Mouse (Mus musculus) heart, postnatal 0 days (tissue): Measurements from ENCODE around the gene Gm281. TPM values are rescaled to one million over a fixed set of nuclear protein-coding genes. Genes with fewer than 3 reads are reported as not detected.

Source experiments
- ATAC-seq: fragments of 200-750 bp; cut with Nextera tagmentation; 2 replicates; pipeline ENCODE4 v1.8.0; 2017; ENCODE audit warnings: low read depth, moderate number of reproducible peaks, moderate library complexity; ENCODE audit not compliant: insufficient read depth
- DNase-seq: peaks from one replicate; pipeline ENCODE4 v3.0.0-alpha.2; 2016; ENCODE audit warnings: low spot score
- H3K27ac ChIP-seq: fragments of 300-500 bp; sonication (generic); 2 replicates; pipeline ENCODE4 v1.5.1; 2014; ENCODE audit warnings: low read depth, mild to moderate bottlenecking
- H3K27me3 ChIP-seq: fragments of 300-500 bp; sonication (generic); 2 replicates; pipeline ENCODE4 v1.6.1; 2014; ENCODE audit warnings: low read length, mixed read lengths; ENCODE audit not compliant: control insufficient read depth, insufficient read depth
- H3K36me3 ChIP-seq: fragments of 300-500 bp; sonication (generic); replicated peaks from 2 replicates; pipeline ENCODE4 v1.6.1; 2014; ENCODE audit warnings: low read length, mixed read lengths; ENCODE audit not compliant: control insufficient read depth, insufficient read depth
- H3K4me1 ChIP-seq: fragments of 300-500 bp; sonication (generic); 2 replicates; pipeline ENCODE4 v1.6.1; 2014; ENCODE audit warnings: antibody characterized with exemption; ENCODE audit not compliant: control insufficient read depth, insufficient read depth
- H3K4me2 ChIP-seq: fragments of 300-500 bp; sonication (generic); 2 replicates; pipeline ENCODE4 v1.6.1; 2014; ENCODE audit warnings: low read depth, mild to moderate bottlenecking, low read length, moderate library complexity
- H3K4me3 ChIP-seq: fragments of 300-500 bp; sonication (generic); 2 replicates; pipeline ENCODE4 v1.5.1; 2014; ENCODE audit warnings: low read depth, low read length
- H3K9ac ChIP-seq: fragments of 300-500 bp; sonication (generic); replicated peaks from 2 replicates; pipeline ENCODE4 v1.6.1; 2014; ENCODE audit warnings: low read depth, low read length, mixed read lengths
- H3K9me3 ChIP-seq: fragments of 300-500 bp; sonication (generic); replicated peaks from 2 replicates; pipeline ENCODE4 v1.6.1; 2016; ENCODE audit warnings: low read length; ENCODE audit not compliant: control insufficient read depth
- CTCF ChIP-seq: IDR thresholded peaks from 2 replicates; pipeline ENCODE4 v1.5.1; 2016; ENCODE audit warnings: antibody characterized with exemption, control low read depth, low read depth
- EP300 ChIP-seq: IDR thresholded peaks from 2 replicates; pipeline ENCODE4 v1.6.1; 2016; ENCODE audit warnings: antibody characterized with exemption, low read depth
- WGBS: fragments of 180-500 bp; shearing (Covaris S2); extraction: QIAGEN DNeasy Blood & Tissue Kit; methylation state at CpG from one replicate; pipeline ENCODE4 v1.1.7; 2014; 5-methylcytosine and 5-hydroxymethylcytosine counted together
- polyA plus RNA-seq: library from polyadenylated mRNA; unstranded; fragments of >200 nt; fragmentation: Nextera tagmentation; extraction: Ambion mirVana; gene quantifications from 2 replicates; pipeline ENCODE4 v1.2.1, GENCODE M21; 2015
- total RNA-seq: library from RNA; depleted of rRNA; stranded (reverse); fragments of >200 nt; gene quantifications from 2 replicates; pipeline ENCODE4 v1.2.3, GENCODE M21; 2014; ENCODE audit warnings: low replicate concordance

Gm281 gene
- total and polyA plus RNA-seq, 2 experiments from 2014 or later, result not detected

DNA sequence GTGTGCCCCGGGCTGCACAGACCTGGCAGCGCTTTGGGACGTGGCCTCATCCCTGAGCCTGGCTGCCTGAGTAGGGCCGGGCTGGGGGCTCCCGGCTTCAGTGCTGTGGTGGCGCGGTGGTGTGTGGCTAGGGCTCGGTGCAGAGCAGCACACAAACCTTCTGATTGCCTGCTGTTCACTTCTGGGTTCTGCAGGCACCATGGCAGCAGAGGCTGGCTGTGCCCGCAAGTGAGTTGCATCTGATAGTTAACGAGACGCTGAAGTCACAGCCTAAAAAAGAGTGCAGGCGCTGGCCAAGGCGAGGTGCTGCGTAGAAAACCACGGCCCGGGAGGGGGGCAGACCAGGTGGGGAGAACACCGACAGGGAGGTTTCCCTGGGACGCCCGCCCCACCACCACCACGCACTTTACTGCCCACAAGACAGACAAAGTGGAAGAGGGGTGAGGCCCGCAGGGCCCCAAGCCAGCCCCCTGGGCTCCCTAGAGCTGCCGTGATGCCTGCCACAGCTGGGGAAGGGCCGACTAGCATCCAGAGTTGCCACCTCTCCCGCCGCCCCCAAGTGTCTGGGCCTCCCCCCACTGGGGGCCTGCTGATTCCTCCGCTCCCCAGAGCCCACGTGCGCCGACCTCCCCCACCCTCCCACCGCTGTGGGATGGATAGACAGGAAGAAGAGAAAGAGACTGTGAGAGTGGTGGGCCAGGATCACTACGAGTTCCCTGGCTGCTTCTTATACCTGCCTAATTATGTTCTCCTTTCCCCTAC, 19.2 kb upstream of the Gm281 start:
- WGBS, result 20% methylated on average over 27 of the region's 31 CpGs
- H3K36me3 ChIP-seq, result no peaks in the 10 kb centered on the region
- H3K27ac ChIP-seq, result no peak overlapping the region
- peak; percentile 55 for ATAC-seq
- H3K4me3 ChIP-seq, result peak overlapping the region; percentile 55
- H3K4me1 ChIP-seq, result no peaks in the 10 kb centered on the region
- no peaks in the 10 kb centered on the region for H3K27me3 ChIP-seq
- peaks cover 6% of the 10 kb centered on the region; the same call in 1 of the 2 replicates for H3K9me3 ChIP-seq
- H3K9ac ChIP-seq, result peak overlapping the region; percentile 51
- TF ChIP-seq CTCF, result no peak
- TF ChIP-seq EP300, result no peak
- peak overlapping the region; percentile 90 for H3K4me2 ChIP-seq
- no peak for DNase-seq

GRCm38 (mm10) chr14:13917630-13918029, 3.4 kb upstream of the Gm281 start:
- H3K4me1 ChIP-seq, result no peaks in the 10 kb centered on the region
- TF ChIP-seq CTCF (peak; percentile 88), EP300 (no peak)
- no peak for ATAC-seq
- H3K4me3 ChIP-seq, result no peak overlapping the region
- H3K4me2 ChIP-seq, result no peak overlapping the region
- no peaks in the 10 kb centered on the region for H3K27me3 ChIP-seq
- H3K27ac ChIP-seq, result no peak overlapping the region
- DNase-seq, result peak; percentile 68
- H3K9ac ChIP-seq, result no peak overlapping the region
- H3K36me3 ChIP-seq, result no peaks in the 10 kb centered on the region
- no peaks in the 10 kb centered on the region for H3K9me3 ChIP-seq
- WGBS, result 41% methylated on average over 3 of the region's 3 CpGs

- H3K9me3 ChIP-seq, result no peaks in the 10 kb centered on the region
- H3K27ac ChIP-seq, result no peak overlapping the region
- H3K36me3 ChIP-seq, result no peaks in the 10 kb centered on the region
- TF ChIP-seq CTCF (no peak), EP300 (no peak)
- no peaks in the 10 kb centered on the region for H3K27me3 ChIP-seq
- no peak overlapping the region for H3K9ac ChIP-seq
- no peak for ATAC-seq
- H3K4me2 ChIP-seq, result no peak overlapping the region
- DNase-seq, result no peak
- H3K4me1 ChIP-seq, result no peaks in the 10 kb centered on the region
- no peak overlapping the region for H3K4me3 ChIP-seq
- WGBS, result 82% methylated on average over 10 of the region's 10 CpGs
Measured at GRCm38 (mm10) chr14:13917208-13917607, 2.9 kb upstream of the Gm281 start.

GRCm38 (mm10) chr14:13915207-13915606, 929 bp upstream of the Gm281 start:
- Histone ChIP-seq H3K9ac (no peak overlapping the region), H3K4me2 (no peak overlapping the region), H3K27me3 (no peaks in the 10 kb centered on the region), H3K27ac (no peak overlapping the region), H3K36me3 (no peaks in the 10 kb centered on the region), H3K4me1 (no peaks in the 10 kb centered on the region), H3K9me3 (no peaks in the 10 kb centered on the region), H3K4me3 (no peak overlapping the region)
- TF ChIP-seq CTCF, result no peak
- TF ChIP-seq EP300, result no peak
- 59% methylated on average over 4 of the region's 4 CpGs for WGBS
- ATAC-seq, result no peak
- DNase-seq, result no peak

DNA sequence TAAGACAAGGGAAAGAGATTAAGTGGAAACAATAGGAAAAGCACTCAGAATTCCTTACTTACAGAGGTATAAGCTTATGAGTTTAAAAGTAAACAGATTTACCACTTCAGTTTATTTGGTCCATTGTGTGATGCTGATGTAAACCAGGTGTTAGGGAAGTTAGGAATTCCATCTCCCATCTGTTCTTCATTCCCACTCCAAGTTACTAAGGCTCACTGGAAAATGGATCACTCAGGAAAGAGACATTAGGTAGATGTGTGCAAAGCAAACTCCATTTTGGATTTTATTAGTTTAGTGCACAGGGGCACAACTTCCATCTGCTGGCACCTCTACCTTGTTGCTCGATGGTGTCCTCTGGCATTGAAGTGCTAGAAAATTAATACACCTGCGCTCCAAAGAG, 4.1 kb downstream of the Gm281 start:
- ATAC-seq, result no peak
- DNase-seq, result no peak

DNA sequence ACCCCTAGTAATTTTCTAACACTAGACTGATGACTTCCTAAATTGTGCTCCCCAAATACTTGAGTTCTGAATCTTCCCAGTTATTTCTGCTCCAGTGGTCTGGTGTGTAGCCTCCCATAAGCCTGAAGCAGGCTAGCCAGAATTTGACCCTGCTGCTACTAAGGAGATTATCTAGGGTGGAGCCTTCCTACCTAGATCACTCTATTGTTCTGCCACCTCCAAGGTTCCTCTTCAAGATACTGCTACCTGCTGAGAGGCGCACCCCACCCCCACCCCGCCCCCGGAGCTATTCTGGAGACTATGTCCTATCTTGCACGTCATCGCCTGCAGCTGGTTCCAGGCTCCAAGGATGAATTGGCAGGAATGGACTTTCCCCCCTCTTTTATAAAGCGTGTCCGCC, 7.1 kb downstream of the Gm281 start:
- no peak overlapping the region for H3K4me3 ChIP-seq
- TF ChIP-seq EP300 (no peak), CTCF (no peak)
- H3K9ac ChIP-seq, result no peak overlapping the region
- no peaks in the 10 kb centered on the region for H3K27me3 ChIP-seq
- 71% methylated on average over 6 of the region's 7 CpGs for WGBS
- DNase-seq (no peak), ATAC-seq (no peak)
- no peaks in the 10 kb centered on the region for H3K36me3 ChIP-seq
- no peak overlapping the region for H3K27ac ChIP-seq
- no peak overlapping the region for H3K4me2 ChIP-seq
- no peaks in the 10 kb centered on the region for H3K4me1 ChIP-seq
- no peaks in the 10 kb centered on the region for H3K9me3 ChIP-seq

More for the DNA sequence above, 4.1 kb downstream of the Gm281 start:
- no peak for TF ChIP-seq CTCF
- TF ChIP-seq EP300, result no peak
- Histone ChIP-seq H3K4me1 (no peaks in the 10 kb centered on the region), H3K9me3 (no peaks in the 10 kb centered on the region), H3K4me3 (no peak overlapping the region), H3K36me3 (no peaks in the 10 kb centered on the region), H3K27me3 (no peaks in the 10 kb centered on the region), H3K9ac (no peak overlapping the region), H3K4me2 (no peak overlapping the region), H3K27ac (no peak overlapping the region)
- WGBS, result 71% methylated on average over 2 of the region's 2 CpGs
